Mouse (Mus musculus) lung, postnatal 0 days (tissue): Measurements from ENCODE around the gene Smoc2.

Source experiments
- CTCF ChIP-seq: IDR thresholded peaks from 2 replicates; pipeline ENCODE4 v1.5.1; 2016; ENCODE audit warnings: antibody characterized with exemption, mild to moderate bottlenecking
- EP300 ChIP-seq: IDR thresholded peaks from 2 replicates; pipeline ENCODE4 v1.6.1; 2016; ENCODE audit warnings: antibody characterized with exemption, mild to moderate bottlenecking, control low read depth

DNA sequence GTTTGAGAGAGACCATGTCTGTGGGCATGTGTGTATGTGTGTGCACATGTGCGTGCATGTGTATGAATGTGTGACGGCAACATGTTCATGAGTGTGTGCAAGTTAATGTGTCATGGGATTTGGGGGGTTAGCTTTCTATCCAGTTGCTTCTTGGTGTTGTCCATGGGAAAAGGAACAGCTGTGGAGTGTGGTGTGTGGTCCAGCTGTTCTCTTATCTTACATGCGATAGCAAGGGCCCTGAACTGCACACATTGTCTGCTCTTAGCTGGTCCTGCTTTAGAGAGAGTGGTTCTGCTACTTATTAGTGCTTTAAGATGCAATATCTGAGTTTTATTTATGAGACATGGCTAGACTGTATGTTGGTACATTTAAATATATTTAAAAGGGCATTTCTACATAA is 30.6 kb downstream of the Smoc2 start:
- no peak for TF ChIP-seq CTCF
- TF ChIP-seq EP300: no peak
